Mouse (Mus musculus) CD4-positive, CD25-positive, alpha-beta regulatory T cell, adult 2 months (primary cell): ENCODE results near the gene Ube2v1.
"Not testable (repeated sequence)": the region's sequence is repeated elsewhere in the genome, so short reads cannot be mapped to it uniquely, and the experiment has no call there.

Experiments
- DNase-seq: peaks from one replicate; pipeline ENCODE4 v3.0.0-alpha.2; 2012; ENCODE audit warnings: low read depth, low spot score

Ube2v1 gene

DNA sequence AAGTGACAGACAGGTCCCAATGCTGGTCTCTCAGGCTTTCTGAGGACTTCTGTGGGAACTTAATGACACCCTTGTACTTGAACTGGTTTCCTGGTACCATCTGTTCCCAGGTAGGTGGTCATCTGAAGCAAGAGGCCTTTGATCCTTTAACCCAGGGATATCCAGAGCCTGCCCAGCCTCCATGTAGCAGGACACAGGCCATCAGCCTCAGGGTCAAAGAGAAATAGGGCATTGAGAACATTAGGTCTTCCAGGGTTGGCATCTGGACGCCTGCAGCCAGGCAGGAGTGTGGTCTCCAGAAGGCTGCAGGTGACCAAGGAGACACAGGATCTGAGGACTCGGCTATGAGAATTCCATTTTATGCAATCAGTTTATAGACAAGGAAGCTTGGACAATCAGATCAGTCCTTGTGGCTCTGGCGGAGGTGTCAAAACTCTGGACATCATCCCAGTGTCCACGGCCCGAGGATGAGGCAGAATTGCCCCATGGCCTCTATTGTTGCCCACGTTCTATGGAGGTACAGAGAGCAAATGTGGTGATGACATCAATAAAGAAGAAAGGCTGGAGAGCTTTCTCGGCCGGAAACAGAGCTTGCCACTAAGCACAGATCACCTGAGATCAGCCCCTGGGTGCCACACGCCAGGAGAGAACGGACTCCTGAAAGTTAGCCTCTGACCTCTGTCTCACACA lies 23.2 kb upstream of the Ube2v1 start:
- no peak for DNase-seq

DNA sequence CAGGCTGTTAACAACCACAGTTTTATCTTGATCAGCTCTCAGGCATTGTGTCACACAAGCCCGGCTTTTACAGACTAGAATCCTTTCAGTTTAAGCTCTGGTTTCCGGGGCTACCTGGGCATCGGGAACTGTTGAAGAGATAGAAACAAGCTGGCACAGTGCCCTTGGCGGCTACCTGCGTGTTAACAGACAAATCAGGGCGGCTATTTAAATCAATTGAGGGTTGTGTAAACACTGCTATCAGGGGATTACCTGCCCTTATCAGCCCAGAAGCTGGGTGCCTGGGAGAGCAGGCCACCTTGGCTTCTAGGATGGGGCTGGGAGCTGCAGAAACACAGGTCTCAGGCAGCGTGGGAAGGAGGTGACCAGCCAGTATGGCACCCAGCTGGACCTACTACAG lies 20.8 kb upstream of the Ube2v1 start:
- DNase-seq: no peak

- no peak for DNase-seq
These were observed 19.7 kb upstream of the Ube2v1 start for GRCm38 (mm10) chr2:167651622-167652021.

- DNase-seq: no peak
These were observed 17.6 kb upstream of the Ube2v1 start for GRCm38 (mm10) chr2:167649290-167650032.

- no peak for DNase-seq
These were observed 14.5 kb upstream of the Ube2v1 start for GRCm38 (mm10) chr2:167646411-167646810.

GRCm38 (mm10) chr2:167643356-167644052 lies 11.6 kb upstream of the Ube2v1 start:
- DNase-seq: not testable (repeated sequence)

- DNase-seq: no peak
These were observed 10.3 kb upstream of the Ube2v1 start for GRCm38 (mm10) chr2:167642164-167642563.

DNA sequence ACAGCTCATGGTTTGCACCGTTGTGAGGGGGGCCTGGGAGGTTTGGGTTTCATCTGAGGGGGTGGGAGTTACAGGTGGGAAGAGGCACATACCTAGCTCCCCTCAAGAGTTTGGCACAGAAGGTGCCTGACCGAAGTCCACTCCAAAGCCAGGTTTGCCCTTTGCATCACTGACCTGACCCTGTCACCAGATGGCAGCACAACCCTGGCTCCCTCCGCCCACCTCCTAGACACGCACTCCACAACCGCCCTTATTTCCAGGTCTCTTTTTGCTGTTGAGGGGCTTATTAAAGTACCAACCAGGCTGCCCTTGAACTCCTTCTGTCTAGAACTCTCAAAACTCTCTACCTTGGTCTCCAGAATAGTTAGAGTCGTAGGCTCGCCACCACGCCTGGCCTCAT lies 9.4 kb upstream of the Ube2v1 start:
- DNase-seq: peak; percentile 75

DNA sequence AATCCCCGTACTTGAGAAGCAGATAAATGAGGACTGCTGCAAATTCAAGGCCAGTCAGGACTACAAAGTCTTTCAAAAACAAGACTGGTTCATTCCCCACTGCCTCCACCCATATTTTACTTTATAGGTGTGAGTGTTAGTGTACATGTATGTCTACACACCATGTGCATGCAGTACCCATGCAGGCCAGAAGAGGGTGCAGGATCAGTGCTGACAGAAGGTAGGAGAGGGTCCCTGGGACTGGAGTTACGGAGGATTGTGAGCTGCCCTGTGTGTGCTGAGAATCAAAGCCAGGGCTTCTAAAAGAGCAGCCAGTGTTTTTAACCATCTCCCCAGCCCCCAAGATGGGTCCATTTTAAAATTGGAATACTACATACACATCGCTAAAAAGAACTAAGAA lies 8.4 kb upstream of the Ube2v1 start:
- peak; percentile 78 for DNase-seq

DNA sequence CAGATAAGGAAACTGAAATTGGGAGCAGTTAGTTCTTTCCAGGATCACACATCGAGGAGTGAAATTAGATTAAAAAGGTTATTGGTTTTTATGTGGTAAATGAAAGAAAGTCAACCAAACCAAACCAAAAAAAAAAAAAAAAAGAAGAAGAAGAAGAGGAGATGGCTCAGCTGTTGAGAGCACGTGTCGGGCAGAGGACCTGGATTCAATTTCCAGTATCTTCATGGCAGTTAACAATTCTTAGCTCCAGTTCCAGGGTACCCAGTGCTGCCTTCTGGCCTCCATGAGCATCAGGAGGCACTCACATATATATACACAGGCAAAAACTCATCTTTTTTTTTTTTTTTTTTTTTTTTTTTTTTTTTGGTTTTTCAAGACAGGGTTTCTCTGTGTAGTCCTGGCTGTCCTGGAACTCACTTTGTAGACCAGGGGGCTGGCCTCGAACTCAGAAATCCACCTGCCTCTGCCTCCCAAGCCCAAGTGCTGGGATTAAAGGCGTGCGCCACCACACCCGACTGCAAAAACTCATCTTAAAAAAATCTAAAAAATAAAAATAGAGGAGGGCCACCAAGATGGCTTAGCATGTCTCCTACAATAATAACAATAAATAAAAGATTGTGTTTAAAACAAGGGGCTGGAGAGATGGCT lies 3.1 kb upstream of the Ube2v1 start:
- DNase-seq: no peak

DNA sequence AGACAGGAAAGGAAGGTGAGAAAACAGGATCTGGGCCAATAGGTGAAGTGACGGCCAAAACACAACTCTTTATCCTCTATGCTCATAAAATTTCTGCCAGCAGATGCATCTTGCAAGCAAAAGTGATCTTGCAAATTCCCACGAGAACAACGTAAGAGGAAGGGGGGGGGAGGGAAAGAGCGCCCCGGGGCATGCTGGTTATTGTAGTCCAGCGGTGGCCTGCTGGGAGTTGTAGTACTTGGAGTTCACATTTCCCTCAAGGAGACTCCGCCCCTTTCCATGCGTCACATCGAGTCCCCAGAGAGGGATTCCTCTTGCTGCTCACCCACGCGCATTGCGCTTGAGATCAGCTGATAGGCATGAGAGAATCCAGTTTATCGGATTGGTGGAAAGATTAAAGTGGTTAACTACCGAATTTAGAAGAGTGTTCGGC lies 2.5 kb upstream of the Ube2v1 start:
- peak; percentile 99 for DNase-seq

- DNase-seq: no peak
These were observed 1.6 kb upstream of the Ube2v1 start for GRCm38 (mm10) chr2:167633537-167633872.

DNA sequence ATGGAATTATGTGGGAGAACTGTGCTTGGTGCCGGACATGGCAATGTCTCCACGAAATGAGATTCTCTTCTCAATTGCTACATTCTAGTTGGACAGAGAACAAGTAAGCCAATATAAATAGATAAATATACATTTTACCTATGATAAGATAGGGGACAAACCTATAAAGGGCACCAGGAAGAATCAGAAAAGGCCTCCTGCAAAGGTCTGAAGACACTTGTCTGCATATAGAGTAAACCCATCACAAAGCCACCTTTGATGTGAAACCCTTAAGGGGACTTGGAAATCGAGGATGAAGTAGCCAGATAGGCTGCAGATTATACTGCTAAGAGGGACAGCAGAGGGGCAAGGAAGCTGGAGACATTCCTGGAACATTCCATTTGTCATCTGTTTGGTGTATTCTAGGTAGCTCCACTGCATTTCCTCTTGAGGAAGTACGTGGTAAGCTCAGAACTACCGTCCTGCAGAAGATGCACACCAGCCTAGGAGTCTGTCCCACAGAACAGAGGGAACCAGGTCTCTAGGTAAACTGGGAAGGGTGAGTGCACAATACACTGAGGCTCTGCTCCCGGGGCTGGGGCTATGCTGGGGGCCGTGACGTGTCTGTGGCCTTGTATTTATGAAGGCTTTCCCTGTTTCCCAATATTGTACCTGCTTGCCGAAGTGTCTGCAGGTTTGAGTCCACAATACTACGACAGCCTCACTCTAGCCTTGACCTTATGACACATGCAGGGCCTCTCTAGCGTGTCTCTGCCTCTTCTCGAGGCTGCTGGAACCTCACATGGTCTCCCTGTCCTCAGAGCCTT lies 1.0 kb upstream of the Ube2v1 start:
- DNase-seq: no peak

DNA sequence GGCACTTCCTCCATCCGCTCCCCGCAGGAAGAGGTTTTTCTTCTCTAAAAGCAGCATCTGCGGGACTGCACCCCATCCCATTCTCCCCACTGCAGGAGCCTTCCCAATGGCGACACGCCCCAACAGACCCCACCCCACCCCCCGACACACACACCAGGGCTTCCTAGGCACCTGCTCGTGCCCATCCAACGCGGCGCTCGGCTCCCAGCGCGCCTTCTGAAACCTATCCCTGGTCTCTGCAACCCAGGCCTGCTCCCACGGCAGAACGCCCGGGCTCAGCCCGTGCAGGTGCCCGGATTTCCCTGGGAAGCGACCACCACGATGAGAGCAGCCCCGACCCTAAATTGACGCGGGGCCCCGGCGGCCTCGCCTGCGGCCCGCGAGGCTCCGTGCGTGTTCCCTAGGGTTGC lies 709 bp downstream of the Ube2v1 start:
- peak; percentile 46 for DNase-seq

GRCm38 (mm10) chr2:167630421-167630820 lies 1.5 kb downstream of the Ube2v1 start:
- DNase-seq: peak; percentile 24

DNA sequence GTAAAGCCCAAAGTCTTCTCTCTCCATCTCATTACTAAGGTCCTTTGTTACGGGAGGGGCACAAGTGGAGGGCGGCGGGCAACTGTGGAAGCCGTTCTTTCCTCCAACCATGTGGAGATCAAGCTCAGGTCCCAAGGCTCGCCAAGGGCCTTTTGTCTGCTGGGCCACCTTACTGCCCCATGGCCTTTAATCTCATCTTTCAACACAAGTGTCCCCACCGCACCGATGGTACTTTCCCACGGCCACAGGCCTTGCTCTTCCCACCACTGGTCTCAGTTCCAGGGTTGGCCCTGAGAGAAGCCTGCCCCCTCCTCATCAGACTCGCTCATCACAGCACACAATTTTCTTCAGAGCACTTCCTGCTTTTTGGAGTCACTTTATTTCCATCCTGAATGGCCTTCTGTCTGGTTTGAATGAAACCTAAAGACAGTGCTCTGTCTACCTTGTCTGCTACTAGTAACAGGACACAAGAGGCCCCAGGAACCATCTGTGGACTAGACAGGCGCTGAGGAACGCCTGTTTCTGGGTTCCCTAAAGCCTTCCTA lies 2.2 kb downstream of the Ube2v1 start:
- no peak for DNase-seq

DNA sequence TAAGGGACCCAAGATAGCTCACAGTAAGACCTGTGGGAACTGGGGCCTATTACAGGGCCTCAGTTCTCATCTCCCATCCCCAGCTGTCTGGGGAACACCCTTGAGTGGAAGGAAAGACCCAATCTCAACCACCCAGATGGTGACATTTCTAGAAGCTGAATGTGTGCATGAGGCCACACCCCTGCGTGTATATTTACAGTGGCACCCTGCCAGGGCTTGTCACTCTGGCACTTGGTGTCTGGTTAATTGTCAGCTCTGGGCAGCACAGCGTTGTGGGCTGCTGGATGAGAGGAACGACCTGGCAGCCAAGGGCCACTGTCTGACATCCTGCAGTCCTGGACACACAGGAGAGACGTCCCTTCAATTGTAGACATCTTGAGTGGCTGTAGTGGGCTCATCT lies 3.0 kb downstream of the Ube2v1 start:
- peak; percentile 32 for DNase-seq

DNA sequence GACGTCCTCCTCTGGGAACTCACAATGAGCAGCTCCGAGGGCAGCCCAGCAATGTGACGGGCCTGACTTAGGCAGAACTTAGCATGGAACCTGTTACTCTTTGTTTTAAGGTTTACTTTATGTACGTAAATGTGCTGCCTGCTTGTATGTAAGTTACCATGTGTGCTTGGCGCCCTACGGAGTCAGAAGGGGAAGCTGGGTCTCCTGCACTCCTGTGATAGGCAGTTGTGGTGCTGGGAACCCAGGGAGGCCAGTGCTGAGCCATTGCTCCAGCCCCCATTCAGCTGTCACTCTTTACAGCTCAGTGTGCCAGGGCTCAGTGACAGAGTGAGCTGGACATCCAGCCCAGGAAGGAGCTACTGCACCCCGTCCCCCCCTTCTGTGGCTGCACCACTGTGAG lies 4.9 kb downstream of the Ube2v1 start:
- DNase-seq: no peak

DNA sequence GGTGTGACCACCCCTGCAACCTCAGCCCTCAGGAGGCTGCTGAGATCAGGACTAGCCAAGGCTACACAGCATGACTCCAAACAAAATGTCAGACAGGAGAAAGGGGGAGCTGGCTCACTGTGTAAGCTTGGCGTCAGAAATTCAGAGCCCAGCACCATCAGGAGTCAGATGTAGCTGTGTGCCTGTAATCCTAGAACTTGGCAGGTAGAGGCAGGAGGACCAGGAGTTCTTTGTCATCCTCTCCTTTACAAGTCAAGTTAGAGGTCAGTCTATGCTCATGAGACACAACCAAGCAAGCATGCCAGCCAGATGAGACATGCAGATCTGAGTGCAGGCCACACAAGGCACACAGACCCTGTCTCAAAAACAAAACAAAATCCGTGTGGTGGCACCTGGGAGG lies 6.2 kb downstream of the Ube2v1 start:
- no peak for DNase-seq

GRCm38 (mm10) chr2:167624368-167625075 lies 7.4 kb downstream of the Ube2v1 start:
- DNase-seq: no peak
